ENCODE assay signal across 10 mouse cellular contexts in the genomic region with DNA sequence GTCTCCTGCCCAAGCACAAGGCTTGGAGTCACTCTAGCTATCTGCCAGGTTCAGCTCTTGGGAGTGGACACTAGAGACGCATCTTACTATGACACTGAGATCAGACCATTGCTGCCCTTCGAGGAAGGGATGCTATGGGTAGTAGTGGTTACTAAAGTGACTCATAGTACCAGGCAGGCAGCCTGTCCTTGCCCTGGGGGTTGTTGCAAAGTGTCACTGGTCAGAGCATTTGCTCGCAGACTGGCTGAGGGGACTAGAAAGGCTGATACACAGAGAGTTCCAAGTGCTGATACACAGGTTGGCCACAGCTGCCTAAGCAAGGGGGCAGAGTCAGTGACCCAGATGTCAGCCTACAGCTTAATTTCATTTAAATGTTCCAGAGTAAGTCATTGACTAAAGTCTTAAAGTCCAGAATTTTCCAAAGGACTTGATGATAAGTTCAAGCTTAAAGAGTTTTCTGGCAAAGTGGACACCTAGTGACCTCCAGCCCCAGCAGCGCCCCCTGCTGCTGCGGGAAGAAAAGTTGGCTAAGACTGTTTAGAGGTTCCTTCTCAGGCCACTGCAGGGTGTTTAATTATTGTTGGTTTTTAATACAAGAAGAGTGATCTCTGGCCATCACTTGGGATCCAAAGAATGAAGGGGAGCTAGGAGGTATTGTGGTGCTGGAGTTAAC. TPM values are rescaled to one million over a fixed set of nuclear protein-coding genes. Genes with fewer than 3 reads are reported as not detected.
DNase-seq lines count a peak whose midpoint lies in the region; ATAC-seq and TF ChIP-seq lines count a peak whose summit lies in the region.
"Had no signal": no experiment of that assay in that cellular context is flagged by ENCODE, and none has a peak within 500 bp of the region (broad histone marks: within the 10 kb centered on the region; RNA-seq: fewer than 3 reads in every experiment).

No protein-coding gene starts in this region.

- H3K4me2 ChIP-seq in heart, embryonic 11.5 days = no peak overlapping the region
- H3K4me2 ChIP-seq: midbrain, embryonic 12.5 days had no signal

- H3K9me3 ChIP-seq in heart, embryonic 11.5 days (replicated peaks; ENCODE audit: control insufficient read depth, low read length) = no peaks in the 10 kb centered on the region
- H3K9me3 ChIP-seq: midbrain, embryonic 12.5 days had no signal

- intact Hi-C loops in heart, postnatal 10 days (cut with DNase I) = loop anchor here (2.0 kb wide), 3 partner anchors 151 to 265 kb away; no protein-coding TSS in a partner anchor
- intact Hi-C loops in left cerebral cortex, postnatal 4 days (cut with DNase I) = loop anchor here (10.0 kb wide), 2 partner anchors 69 to 149 kb away; no protein-coding TSS in a partner anchor

- peak; percentile 24 to 57 for DNase-seq in heart, postnatal 10 days
- peak; percentile 47 for DNase-seq in thymus, postnatal 4 days
- DNase-seq in thymus, adult 18-20 months = no peak
- DNase-seq in cerebellum, postnatal 14 days = no peak
- DNase-seq in left cerebral cortex, postnatal 4 days = no peak

- no peaks in the 10 kb centered on the region for H3K36me3 ChIP-seq in heart, embryonic 11.5 days (ENCODE audit: control insufficient read depth, insufficient read depth, low read length)
- H3K36me3 ChIP-seq in small intestine, adult 2 months (ENCODE audit: control insufficient read depth, insufficient read depth, low read length) = no peaks in the 10 kb centered on the region
- H3K36me3 ChIP-seq: midbrain, embryonic 12.5 days had no signal

- H3K27me3 ChIP-seq in heart, embryonic 11.5 days (ENCODE audit: control insufficient read depth, insufficient read depth, low read length) = peaks cover 3% of the 10 kb centered on the region; the same call in 1 of the 2 replicates
- H3K27me3 ChIP-seq in small intestine, adult 2 months (ENCODE audit: control insufficient read depth, insufficient read depth, low read length) = no peaks in the 10 kb centered on the region

- TF ChIP-seq POLR2A in embryonic fibroblast, embryonic 13.5 days (IDR thresholded peaks at IDR 0.05; ENCODE audit: low read depth, low read length) = no peak
- TF ChIP-seq POLR2A in small intestine, adult 2 months (IDR thresholded peaks at IDR 0.05; ENCODE audit: low read depth, low read length) = no peak

- H3K9ac ChIP-seq in heart, embryonic 11.5 days (ENCODE audit: low read depth, low read length) = no peak overlapping the region
- H3K9ac ChIP-seq: midbrain, embryonic 12.5 days had no signal

- WGBS in heart, embryonic 11.5 days (ENCODE audit: insufficient replicate concordance) = 67% methylated on average over 5 of the region's 5 CpGs
- WGBS in small intestine, adult 2 months = 76% methylated on average over 5 of the region's 5 CpGs

- no peak for ATAC-seq in heart, embryonic 11.5 days (replicated peaks; ENCODE audit: insufficient number of reproducible peaks, low FRiP score, low TSS enrichment)

- no peak overlapping the region for H3K4me3 ChIP-seq in heart, embryonic 11.5 days (ENCODE audit: low read depth, low read length)
- H3K4me3 ChIP-seq in embryonic fibroblast, embryonic 13.5 days (ENCODE audit: insufficient read depth, low read length) = no peak overlapping the region
- H3K4me3 ChIP-seq in small intestine, adult 2 months (ENCODE audit: low read depth, low read length) = no peak overlapping the region
- H3K4me3 ChIP-seq: midbrain, embryonic 12.5 days had no signal

- no peak overlapping the region for H3K27ac ChIP-seq in heart, embryonic 11.5 days (ENCODE audit: low read depth, low read length)
- no peak overlapping the region for H3K27ac ChIP-seq in embryonic fibroblast, embryonic 13.5 days (ENCODE audit: insufficient read depth, low read length)
- H3K27ac ChIP-seq in small intestine, adult 2 months (ENCODE audit: insufficient read depth, low read depth, low read length) = no peak overlapping the region
- H3K27ac ChIP-seq: midbrain, embryonic 12.5 days had no signal

- peak; percentile 30; the same call in 1 of the 2 replicates for TF ChIP-seq CTCF in embryonic fibroblast, embryonic 13.5 days (IDR thresholded peaks at IDR 0.05; ENCODE audit: borderline replicate concordance, insufficient read depth, low read length)
- peak; percentile 68; the same call in 1 of the 2 replicates for TF ChIP-seq CTCF in small intestine, adult 2 months (IDR thresholded peaks at IDR 0.05; ENCODE audit: extremely low read depth, insufficient read length, insufficient replicate concordance, low read depth, low read length)

- H3K4me1 ChIP-seq in heart, embryonic 11.5 days (ENCODE audit: control insufficient read depth, insufficient read depth, low read length) = 0 out of 2 replicates have a peak, but pooled peaks cover 6% of the 10 kb centered on the region
- H3K4me1 ChIP-seq in embryonic fibroblast, embryonic 13.5 days (ENCODE audit: control insufficient read depth, insufficient read depth, low read length) = no peaks in the 10 kb centered on the region; the same call in 1 of the 2 replicates
- peaks cover 15% of the 10 kb centered on the region; the same call in 1 of the 2 replicates for H3K4me1 ChIP-seq in small intestine, adult 2 months (ENCODE audit: control insufficient read depth, insufficient read depth, insufficient read length, low read length)
- H3K4me1 ChIP-seq: midbrain, embryonic 12.5 days had no signal

RNA-seq across cellular contexts. Expression of a gene that starts 32.5 kb away (rescaled TPM):
- total RNA-seq in heart, postnatal 10 days (2021) = not detected
- 0.99 and 1.1 TPM in 2 replicates for polyA plus RNA-seq in heart, embryonic 11.5 days (2014; fragmentation: Nextera tagmentation; extraction: Ambion mirVana)
- not detected in 2 replicates for polyA plus RNA-seq in embryonic fibroblast, embryonic 13.5 days (2011; ENCODE audit: insufficient read length, low read depth, missing spikeins)
- polyA plus RNA-seq in small intestine, adult 2 months (2012; rRNA removed) = not detected in 2 replicates
- 1 to 10 TPM; 1.6 to 2.2 TPM for total RNA-seq in left cerebral cortex, postnatal 4 days (2021)

RNA-seq across cellular contexts. Expression of a gene that starts 32.6 kb away (rescaled TPM):
- not detected for total RNA-seq in heart, postnatal 10 days (2021)
- 0.53 TPM in 1 of 2 replicates, not detected in the other for polyA plus RNA-seq in heart, embryonic 11.5 days (2014; fragmentation: Nextera tagmentation; extraction: Ambion mirVana)
- not detected in 2 replicates for polyA plus RNA-seq in embryonic fibroblast, embryonic 13.5 days (2011; ENCODE audit: insufficient read length, low read depth, missing spikeins)
- polyA plus RNA-seq in small intestine, adult 2 months (2012; rRNA removed) = not detected in 2 replicates
- under 1 TPM in 1 of 2 experiments, not detected in 1; 0.44 TPM for total RNA-seq in left cerebral cortex, postnatal 4 days (2021)
- polyA plus RNA-seq: stomach, embryonic 14.5 days had no signal

Comparison
In these comparisons a context has a peak if more than half of its experiments do, and no peak if none do; other contexts are left out.
1. DNase-seq: peak in heart, postnatal 10 days (2 of 2) and thymus, postnatal 4 days (single experiment); none in thymus, adult 18-20 months (0 of 2), cerebellum, postnatal 14 days (0 of 2) and left cerebral cortex, postnatal 4 days (single experiment).